Mouse (Mus musculus) frontal cortex, postnatal 14 days (tissue): Measurements from ENCODE around the gene Zdhhc22.

Source experiments
- DNase-seq, 2 experiments: peaks; one replicate each; pipeline ENCODE4 v3.0.0; 2022; ENCODE audit warnings: low spot score in 2 of 2

The Zdhhc22 gene

DNA sequence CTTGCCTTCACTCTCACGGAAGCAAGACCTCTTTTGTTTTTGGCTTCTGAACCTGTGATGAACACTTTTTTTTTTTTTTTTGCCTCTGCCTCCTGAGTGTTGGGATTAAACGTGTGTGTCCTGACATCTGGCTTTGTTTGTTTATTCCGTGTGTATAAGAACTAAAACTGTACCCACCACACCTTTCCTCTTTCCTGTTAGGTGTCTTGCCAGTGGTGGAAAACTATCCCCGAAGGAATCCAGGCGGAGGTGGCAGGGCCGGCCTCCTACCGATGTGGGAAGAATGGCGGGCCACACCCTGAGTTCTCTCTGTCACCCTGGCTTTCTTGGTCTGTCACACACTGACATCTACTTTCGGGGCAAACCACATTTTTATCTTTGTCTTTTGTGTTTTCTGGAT is 51.7 kb downstream of the Zdhhc22 start:
- no peak for DNase-seq

- DNase-seq, result no peak
Measured at GRCm38 (mm10) chr12:86936587-86937343, 53.5 kb downstream of the Zdhhc22 start.

- DNase-seq, result no peak
Measured at GRCm38 (mm10) chr12:86935692-86936282, 54.4 kb downstream of the Zdhhc22 start.

GRCm38 (mm10) chr12:86934748-86935147 is 55.5 kb downstream of the Zdhhc22 start:
- DNase-seq, result no peak

DNA sequence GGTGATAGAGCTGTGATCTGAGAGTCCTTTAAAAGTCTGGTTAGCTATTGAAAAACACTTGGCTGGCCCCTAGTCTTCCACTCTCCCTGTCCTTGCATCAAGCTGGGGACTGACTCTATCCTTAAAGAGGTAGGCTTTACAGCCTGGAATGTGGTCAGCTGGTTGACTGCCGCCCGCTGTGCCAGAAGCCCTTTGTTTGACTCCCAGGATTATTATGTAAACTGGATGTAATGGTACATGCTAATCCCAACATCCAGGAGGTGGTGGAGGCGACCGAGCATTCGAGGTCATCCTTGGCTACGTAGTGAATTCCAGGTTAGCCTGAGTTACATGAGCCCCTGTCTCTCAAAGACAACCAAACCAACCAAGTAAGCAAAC is 57.7 kb downstream of the Zdhhc22 start:
- no peak for DNase-seq

DNA sequence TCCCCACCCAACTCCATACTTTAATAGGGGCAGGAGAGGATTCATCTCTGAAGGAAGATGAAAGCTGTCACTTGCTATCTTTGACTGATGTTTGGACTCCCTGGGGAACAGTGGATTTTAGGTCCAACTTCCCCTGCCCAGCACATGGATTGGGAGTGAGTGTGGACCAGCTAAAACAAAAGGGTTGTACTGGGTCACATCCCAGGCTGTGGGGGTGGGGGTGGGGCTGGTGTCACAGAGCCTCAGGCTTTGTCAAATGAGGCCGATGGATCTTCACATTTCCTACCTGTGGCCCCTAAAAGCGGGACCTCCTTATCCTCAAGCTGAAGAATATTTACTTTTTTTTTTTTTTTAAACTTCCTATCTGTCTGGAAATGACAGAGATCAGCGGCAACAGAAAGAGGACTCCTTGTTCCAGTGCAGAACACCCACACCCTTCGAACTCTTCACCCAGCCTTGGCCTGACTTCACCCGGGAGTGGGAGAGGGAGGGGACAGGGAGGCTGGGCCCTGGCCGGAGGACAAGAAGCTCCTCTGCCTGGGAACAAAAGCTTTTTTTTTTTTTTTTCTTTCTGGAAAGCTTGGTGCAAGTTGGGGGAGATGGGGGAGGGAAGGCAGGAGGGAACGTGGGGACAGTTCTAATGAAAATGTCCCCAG is 58.2 kb downstream of the Zdhhc22 start:
- DNase-seq, result no peak

DNA sequence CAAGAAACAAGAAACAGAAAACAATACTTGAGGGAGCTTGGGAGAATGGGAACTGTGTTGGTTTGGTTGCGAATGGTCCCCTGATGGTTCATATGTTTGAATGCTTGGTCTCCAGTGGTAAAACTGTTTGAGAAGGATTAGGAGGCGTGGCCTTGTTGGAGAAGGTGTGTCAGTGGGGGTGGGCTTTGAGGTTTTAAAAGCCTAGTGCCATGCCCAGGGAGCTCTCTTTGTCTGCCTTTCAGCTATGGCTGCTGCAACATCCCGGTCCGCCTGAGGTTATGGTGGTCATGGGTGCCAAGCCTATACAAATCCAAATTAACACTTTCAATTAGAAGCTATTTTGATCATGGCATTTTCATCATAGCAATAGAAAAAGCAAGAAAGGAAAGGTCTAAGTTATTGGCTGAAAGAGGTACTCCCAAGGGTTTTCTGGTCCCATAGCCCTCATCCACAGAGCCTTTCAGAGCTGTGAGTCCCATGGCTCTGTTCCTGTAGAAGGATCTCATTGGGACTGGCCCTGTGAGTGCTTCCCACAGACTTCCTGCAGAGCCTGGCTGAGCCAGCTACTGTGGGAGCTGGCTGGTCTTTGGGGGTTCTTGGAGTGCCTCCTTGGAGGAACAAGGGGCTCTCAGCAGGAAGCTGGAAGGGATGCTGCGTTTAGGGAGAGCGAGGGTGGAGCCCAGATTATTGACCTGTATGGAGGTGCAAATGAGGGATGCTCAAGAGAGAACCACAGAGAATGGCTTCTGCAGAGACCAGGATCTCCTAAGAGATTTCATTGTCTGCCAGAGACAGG is 59.1 kb downstream of the Zdhhc22 start:
- no peak for DNase-seq
